Mouse (Mus musculus) layer of hippocampus, postnatal 36 days (tissue): Measurements from ENCODE around the gene Cat. TPM values are rescaled to one million over a fixed set of nuclear protein-coding genes. Genes with fewer than 3 reads are reported as not detected.

Experiments used
- DNase-seq, 2 experiments: peaks; one replicate each; pipeline ENCODE4 v3.0.0; 2022
- total RNA-seq, 2 experiments: library from RNA; stranded (reverse); gene quantifications; 2 replicates each; pipeline ENCODE4 v1.2.3; 2021

The Cat gene
- total RNA-seq, 2 experiments from 2014 or later: 50.4 to 60.1 TPM

DNA sequence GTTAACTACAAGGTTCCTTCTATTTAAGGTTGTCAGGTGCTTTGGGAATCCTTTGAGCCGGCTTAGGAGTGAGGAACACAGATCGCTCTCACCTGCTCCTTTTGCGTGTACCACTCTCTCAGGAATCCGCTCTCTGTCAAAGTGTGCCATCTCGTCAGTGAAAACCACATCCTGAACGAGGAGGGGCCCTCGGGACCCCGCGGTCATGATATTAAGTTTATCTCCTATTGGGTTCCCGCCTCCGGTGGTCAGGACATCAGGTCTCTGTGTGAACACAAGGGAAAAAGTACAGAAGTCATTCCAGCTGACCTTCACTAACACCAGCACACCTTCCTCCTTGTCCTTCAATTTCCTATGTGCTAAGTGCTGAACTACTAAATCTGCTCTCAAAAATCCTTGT lies 8.3 kb downstream of the Cat start:
- DNase-seq: no peak

DNA sequence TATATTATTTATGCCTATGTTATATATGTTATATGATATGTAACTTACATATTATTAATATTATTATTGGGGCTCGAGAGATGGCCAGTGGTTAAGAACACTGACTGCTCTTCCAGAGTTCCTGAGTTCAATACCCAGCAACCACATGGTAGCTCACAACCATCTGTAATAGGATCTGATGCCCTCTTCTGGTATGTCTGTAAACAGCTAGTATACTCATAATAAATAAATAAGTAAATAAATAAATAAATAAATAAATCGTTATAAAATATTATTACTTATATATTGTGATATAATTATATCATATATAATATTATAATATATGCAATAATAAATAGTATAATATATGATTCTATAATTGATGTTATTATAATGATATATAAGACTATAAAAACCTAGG lies 8.8 kb downstream of the Cat start:
- no peak for DNase-seq

DNA sequence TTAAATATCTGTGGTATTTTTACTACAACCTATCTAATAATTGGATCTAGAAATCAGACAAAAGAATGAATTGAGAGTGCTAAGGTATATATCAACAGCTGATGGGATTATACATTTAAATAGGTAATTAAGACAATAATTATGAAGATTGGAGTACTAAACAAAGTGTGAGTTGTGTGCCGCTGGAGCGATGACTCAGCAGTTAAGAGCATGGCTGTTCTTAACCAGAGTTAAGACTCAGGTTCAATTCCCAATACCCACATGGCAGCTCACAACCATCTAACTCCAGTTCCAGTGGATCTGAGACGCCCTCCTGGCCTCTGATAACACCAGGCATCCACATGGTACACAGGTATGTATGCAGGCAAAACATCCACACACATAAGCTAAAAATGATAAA lies 11.6 kb downstream of the Cat start:
- DNase-seq: no peak

DNA sequence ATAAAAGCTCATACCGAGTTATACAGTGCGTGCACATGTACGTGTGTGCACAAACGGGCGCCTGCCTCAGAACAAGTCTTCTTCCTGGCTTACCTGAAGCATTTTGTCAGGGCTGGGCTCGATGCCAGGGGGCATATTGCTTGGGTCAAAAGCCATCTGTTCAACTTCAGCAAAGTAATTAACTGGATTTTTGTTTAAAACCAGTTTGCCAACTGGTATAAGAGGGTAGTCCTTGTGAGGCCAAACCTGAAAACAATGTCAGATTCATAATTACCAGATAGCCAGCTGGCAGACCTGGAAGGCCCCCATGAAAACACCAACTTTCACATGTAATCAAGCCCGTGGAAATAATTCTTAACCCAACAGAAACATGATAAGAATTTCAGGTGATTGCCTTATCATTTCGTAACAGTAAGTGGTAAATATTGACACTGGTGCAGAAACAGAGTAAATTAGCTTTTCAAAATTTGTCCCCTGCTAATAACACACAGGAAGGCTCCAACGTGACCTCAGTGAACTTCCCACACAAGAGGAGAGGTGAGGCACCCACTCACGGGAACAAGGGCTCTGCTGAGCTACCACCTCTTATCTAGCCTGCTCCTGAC lies 17.9 kb downstream of the Cat start:
- DNase-seq: no peak

DNA sequence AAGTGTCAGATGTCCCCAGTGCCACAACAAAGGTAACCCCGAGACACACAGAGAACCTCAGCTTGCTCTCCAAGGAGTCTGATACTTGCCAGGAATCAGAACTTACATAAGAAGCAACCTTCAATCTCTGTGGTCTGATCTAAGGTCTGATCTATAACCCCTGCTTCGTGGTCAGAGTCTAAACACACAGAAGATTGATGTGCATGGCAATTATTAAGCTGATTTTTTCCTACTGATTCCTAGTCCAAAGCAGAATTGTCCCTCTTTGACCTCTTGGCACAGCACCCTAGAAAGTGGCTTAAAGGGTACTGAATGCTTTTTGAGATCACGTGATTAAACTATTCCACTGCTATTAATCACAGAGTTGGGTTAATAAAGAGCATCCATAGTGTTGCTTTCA lies 18.7 kb downstream of the Cat start:
- no peak for DNase-seq

DNA sequence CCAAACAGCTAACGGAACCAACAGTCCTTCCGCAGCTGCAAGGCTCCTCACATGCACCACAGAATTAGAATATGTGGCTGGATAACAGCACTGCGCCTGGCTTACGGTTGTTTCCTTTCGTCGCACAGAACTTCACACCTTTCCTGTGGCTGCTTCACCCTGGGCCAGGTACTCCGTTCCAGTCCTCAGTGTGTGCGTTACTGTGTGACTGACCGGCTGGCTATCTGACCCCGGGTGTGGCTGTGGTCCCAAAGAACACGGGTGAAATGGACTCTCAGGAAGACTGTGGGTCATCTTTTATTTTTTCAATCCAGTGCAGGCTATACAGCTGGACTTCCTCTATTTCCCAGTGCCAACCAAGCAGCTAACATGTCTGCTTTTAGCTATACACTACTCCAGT lies 19.5 kb downstream of the Cat start:
- no peak for DNase-seq

DNA sequence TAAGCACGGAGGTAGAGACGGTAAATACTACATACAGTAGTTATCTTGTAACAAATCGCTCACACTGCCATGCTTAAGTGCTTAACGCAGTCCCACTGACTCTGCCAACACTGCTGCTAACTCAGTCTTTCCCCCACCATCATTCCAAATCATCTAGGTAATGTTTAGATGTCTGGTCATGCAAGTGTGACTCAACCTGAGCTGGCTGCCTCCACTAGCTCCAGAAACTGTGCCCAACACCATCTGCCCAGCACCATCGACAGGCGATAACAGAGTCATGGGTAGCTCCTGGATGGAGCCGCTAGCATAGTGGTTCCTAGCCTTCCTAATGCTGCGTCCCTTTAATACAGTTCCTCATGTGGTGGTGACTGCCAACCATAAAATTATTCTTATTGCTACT lies 20.4 kb downstream of the Cat start:
- no peak for DNase-seq

DNA sequence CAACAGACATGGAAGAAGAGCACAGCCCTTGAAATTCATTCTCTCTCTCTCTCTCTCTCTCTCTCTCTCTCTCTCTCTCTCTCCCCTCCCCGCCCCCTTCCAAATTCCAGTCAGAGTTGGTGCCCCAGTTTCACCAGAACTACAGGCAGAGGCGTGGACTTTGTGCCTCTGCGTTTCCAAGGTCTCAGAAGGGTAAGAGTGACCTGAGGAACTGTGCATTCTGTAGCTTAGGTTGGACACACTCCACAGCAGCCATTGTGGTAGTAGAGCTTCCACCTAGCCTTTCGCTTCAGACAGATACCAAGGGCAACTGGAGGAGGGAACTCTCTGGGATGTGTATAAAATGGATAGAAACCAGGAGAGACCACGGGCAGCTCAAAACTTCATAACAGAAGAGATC lies 22.2 kb downstream of the Cat start:
- DNase-seq: no peak

DNA sequence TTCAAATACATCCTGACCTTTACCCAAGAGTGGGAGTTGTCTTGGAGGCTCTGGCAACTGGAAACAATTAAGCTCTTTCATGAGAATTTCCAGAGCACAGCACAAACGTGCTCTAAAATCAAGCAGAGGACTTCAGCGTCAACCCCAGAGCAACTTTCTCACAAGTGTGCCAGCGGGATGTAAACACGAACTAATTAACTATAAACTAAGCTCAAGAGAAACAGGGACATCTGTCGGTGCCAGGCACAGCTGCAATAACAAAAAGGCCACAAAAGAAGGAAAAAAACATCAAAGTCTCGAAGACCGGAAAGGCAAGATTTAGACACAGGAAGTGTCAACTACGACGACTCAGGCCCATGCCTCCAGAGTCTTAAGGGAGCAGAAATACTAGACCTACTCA lies 23.2 kb downstream of the Cat start:
- no peak for DNase-seq

DNA sequence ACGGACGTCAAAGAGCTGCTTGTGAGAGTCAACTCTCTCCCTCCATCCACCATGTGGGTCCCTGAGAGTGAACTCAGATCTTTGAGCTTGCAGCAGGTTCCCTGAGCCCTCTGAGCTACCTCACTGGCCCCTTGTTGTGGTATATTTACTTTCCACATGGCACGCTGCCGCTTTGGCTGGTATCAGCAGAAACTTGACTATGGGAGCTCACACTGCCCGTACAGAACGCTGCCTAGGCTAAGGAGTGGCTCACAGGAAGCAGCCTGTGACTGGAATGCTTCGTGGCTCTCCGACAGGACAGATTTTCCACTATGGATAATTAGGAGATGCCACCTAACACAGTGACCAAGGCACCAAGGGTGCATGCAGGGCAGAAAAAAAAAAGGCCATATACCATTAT lies 23.8 kb downstream of the Cat start:
- no peak for DNase-seq

DNA sequence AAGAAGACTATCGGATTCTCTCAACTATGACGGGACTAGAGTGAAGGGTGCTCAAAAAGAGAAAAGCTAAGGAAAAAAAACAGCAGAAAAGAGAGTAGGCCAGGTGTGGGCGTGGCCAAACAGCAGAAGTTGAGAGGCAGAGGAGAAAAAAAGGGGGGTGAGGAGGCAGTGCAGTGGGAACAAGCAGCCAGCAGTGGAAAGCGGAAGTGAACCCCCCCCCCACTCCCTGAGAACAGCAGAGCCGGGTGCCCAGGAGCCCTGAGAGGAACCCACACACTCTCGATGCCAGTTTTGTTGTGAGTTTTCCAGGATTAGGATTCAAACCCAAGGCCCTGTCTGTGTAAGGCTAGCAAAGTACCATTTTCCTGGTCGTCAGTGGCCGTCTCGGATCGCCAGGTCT lies 25.9 kb downstream of the Cat start:
- DNase-seq: no peak

DNA sequence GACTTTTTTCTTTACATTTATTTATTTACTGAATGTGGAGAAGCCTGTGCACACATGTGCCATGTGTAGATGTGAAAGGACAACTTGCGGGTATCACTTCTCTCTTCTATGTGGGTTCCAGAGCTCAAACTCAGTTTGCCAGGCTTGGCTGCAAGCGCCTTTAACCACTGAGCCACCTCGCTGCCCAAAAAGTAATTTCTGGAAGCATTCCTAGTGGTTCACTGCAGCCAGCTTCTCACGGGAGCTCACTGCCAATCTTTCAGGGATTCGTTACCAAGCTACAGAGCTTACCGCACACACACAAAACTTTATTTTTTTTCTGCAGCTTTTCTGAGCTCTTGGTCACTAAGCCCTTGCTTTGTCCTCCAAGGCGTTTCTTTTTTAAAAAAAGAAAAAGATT lies 27.3 kb downstream of the Cat start:
- peak; percentile 29 to 36 for DNase-seq

DNA sequence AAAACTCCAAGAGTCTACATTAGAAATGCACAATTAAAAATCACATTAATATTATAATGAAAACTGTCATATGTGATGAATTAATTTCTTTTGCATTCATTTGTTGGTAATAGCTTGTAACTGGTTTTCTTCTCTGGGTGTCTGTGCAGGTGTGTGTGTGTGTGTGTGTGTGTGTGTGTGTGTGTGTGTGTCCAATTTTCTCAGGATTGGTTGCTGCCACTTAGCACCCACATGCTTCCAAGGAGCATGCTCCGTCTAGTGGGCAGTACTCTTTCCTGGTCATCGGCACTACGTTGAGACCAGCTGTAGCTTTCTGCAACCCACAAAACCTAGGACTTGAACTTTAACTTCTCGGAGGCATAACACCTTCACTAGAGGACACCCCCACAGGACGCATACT lies 27.9 kb downstream of the Cat start:
- DNase-seq: no peak

DNA sequence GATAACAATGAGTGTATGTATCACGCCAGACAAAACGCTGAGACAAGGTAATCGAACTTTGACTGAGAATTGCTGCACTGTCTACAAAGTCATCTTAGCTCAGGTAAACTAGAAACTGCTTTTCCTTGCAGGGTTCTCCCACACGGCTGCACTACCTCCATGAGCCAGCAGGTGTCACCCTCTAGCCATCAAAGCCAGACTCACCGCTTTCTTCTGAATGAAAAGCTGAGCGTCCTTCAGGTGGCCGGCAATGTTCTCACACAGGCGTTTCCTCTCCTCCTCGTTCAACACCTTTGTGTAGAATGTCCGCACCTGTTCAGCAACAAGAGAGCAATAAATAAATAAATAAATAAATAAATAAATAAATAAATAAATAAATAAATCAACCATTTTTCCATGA lies 28.3 kb downstream of the Cat start:
- peak; percentile 77 to 82 for DNase-seq

DNA sequence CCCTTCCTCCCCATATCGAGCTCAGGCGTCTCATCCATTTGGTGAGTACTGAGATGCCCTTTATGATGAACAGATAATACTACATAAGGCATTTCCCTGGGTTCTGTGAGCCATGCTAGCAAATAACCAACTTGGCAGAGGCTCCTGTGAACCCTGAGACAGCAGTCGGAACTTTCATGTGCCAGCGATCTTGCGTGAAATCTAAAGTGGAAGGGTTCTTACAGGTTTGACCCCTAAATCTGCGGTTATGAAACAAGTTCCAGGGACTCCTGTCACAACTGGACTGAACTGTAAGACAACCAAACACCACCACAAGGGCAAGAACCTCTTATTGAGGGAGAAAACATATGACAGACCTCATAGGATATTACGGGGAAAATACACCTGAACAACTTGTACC lies 29.2 kb downstream of the Cat start:
- DNase-seq: no peak

DNA sequence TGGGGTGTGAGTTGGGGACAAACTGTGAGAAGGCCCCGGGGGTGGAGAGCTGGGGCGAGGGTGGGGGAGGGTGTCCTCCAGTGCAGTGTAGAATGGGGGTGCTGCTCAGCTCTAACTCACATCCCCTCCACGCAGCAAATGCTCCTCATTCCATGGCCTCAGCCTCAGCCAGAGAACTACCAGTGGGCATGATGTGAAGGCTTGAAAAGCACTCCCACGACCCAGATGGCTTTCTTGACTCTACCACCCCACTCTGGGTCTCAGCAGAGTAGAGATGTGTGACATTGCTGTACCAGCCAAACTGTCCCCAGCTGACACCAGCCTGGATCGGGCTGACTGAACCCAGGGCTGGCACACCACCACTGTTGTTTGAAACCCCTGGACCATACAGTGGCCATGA lies 32.4 kb downstream of the Cat start:
- DNase-seq: peak in 1 of 2 experiments; percentile 17

DNA sequence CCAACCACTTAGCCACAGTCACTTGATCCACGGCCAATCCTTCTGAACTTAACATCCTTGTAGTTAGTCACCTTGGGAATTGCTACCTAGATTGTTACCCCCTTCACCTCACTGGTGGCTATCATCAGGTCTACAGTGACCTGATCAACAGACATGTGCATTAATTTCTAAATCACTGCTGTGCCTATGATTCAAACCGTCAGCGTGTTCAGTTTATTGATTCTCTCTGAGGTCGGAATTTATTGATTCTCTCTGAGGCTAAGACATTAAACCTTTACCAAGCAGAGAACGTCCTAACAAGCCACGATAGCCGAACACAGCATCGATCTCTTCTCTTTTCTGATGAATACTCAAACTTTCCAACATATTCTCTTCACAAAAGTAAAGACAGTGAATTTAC lies 34.7 kb downstream of the Cat start:
- DNase-seq: no peak

DNA sequence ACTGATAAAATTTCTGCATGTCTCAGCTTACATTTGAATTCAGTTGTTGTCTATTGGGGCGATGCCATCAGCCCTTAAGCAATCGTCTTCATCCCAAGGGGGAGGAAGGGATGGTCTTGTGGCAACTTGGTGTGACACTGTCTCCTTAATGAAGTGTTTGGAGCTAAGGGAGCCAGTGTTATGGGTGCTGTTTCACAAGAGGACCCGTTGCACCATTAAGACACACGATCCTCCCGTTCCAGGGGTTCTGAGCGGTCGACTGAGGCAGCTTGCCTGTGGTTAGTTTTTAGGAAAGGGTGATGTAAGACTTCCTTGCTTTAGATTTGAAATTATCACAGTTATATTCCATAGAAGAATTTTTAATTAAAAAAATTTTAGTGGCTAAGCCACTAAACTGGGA lies 35.1 kb downstream of the Cat start:
- DNase-seq: no peak

DNA sequence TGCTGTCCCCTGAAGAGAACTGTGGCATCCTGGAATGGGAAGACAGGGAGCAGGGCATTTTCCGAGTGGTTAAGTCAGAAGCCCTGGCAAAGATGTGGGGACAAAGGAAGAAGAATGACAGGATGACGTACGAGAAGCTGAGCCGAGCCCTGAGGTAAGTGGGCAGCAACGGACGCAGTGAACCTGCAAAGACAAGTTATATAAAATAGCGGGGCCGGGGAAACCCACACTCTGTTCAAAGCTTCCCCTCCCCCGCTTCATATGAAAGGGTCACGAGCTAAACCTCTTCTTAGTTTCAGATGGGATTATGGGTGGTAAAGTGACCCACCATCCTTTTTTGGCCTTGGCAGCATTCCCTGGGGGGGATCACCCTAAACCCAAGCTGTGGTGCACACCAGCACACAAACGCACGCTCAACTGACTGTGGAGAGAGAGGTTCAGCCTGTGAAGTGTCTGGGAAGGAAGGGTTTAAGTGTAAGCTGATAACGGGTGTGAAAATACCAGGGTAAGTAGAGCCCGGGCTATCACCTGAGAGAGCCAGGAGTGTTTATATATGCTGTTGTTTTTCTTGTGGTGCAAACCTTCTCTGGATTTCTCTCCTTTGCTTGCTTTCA lies 35.9 kb downstream of the Cat start:
- DNase-seq: no peak

DNA sequence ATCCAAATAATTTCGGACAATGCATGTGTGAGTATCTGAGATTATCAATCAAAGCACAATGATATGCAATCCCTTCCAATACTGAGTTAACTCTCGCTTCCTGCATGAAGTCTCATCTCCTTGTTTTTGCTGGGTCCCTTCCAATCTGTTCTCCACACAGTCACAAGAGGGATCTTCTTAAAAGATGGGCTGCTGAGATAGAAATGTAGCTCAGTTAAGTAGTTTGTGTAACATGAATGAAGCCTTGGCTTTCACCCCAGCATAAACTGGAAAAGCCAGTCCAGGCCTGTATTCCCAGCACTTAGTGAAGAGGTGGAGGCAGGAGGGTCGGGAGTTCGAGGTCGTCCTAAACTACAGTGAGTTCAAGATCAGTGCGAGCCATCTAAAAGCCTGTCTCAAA lies 38.6 kb downstream of the Cat start:
- no peak for DNase-seq

DNA sequence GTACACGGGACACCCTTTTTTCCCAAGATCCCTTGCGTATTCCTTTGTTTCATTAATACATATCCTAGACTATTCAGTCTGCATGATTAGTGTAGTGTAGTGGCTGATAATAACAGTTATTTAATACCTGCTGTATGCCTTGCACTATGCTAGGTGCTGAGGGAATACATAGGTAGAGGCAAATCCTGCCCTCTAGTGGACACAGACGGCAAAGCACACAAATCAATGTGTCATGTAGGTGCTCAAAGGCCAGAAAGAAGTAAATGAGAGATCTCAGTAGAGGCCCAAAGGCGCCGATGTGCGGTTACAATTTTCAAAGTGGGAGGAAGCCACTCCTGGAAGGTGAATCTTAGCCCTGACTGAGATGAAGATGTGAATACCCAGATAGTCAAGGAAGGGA lies 39.2 kb downstream of the Cat start:
- peak in 1 of 2 experiments; percentile 31 for DNase-seq

DNA sequence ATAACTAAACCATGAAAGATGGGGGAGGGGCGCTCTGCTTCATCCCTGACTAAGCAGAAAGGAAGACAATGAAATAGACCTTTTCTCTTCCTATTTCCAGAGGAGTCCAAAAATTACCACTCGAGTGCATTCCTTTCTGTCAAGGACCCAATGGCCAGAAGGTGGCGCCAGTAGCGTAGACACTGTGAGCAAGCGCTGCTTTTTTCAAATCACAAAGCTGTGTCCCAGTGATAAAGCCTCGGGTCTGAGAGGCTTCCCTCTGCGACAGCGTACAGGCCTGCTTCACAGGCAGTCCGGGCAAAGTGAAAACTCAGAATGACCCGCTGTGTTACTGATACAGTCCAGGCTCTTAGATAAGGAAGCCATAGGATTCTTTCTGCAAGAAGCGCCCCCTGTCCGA lies 45.2 kb downstream of the Cat start:
- DNase-seq: peak; percentile 64 to 69

DNA sequence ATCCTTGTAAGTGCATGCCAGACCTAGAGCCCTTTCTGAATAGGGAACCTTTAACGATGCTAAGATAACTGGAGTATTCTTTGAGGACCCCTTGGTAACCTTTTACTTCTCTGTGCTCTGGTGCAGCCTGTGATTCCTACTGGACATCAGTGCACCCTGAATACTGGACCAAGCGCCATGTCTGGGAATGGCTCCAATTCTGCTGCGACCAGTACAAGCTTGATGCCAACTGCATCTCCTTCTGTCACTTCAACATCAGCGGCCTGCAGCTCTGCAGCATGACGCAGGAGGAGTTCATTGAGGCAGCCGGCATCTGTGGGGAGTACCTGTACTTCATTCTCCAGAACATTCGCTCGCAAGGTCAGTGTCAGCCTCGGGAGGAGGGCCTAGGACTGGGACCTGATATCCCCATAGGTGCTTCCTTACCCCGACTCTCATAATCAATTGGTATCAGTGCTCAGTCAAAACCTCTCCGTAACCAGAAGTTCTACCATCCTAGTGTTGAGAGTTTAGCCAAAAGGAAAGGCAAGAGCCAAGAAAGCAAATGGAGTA lies 45.8 kb downstream of the Cat start:
- no peak for DNase-seq

DNA sequence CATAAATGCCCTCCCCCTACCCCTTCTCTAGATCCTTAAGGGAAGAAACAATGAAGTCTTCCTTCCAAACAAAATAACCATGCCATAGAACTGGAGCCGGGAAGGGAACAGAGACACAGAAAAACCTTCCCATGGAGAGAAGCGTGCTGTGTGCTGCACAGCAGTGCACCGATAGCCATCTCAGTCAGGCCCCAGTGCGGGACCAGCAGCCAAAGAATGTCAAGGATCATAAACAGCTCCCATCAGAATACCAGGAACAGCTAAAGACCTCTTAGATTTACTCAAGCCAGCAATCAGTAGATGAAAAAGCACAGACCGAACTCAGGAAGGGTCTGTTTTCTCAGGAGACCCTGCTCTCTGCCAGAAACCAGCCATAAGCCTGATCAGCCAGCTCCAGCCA lies 48.4 kb downstream of the Cat start:
- DNase-seq: no peak

DNA sequence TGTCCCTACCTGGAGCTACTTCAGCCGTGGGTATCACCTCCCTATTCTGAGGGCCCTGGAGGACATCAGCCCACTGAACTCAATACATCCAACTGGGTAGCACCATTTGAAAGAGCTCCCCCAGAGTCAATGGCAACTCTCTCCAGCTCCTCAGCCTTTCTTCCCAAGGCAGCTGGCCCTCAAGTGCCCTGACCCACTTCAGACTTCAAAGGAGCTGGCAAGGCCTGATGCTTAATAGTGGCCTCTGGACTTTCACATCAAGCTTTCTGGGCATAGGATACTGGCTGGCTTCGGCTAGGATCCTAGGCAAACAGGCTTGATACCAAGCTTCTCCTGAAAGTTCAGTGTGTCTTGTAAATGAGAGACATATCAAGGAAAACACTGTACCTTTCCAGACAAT lies 49.9 kb downstream of the Cat start:
- peak in 1 of 2 experiments; percentile 23 for DNase-seq
